Mouse (Mus musculus) kidney, postnatal 4 days (tissue): Measurements from ENCODE around the gene Aen.

ENCODE experiments used
- DNase-seq, 2 experiments: peaks; one replicate each; pipeline ENCODE4 v3.0.0; 2021; ENCODE audit warnings: mixed read lengths in 2 of 2

The Aen gene

GRCm38 (mm10) chr7:78942544-78942943 lies 46.9 kb downstream of the Aen start:
- DNase-seq, result no peak

GRCm38 (mm10) chr7:78953886-78954572 lies 58.4 kb downstream of the Aen start:
- no peak for DNase-seq

GRCm38 (mm10) chr7:78954619-78955018 lies 59.0 kb downstream of the Aen start:
- peak in 1 of 2 experiments; percentile 15 for DNase-seq

GRCm38 (mm10) chr7:78955086-78955485 lies 59.4 kb downstream of the Aen start:
- no peak for DNase-seq

GRCm38 (mm10) chr7:78958499-78959073 lies 62.9 kb downstream of the Aen start:
- DNase-seq, result peak in 1 of 2 experiments; percentile 14
